Mouse (Mus musculus) heart, postnatal 14 days (tissue): Measurements from ENCODE around the gene Gcnt2. TPM values are rescaled to one million over a fixed set of nuclear protein-coding genes. Genes with fewer than 3 reads are reported as not detected.
"Not testable (repeated sequence)": the region's sequence is repeated elsewhere in the genome, so short reads cannot be mapped to it uniquely, and the experiment has no call there.

Experiments
- DNase-seq, 2 experiments: peaks; one replicate each; pipeline ENCODE4 v3.0.0; 2021 to 2022
- intact Hi-C: fragments of 180-260 bp; cut with DNase I; formaldehyde crosslinking; loops from one replicate; pipeline ENCODE4 v1.15.1; 2025
- total RNA-seq, 2 experiments: library from RNA; stranded (reverse); gene quantifications; 2 replicates each; pipeline ENCODE4 v1.2.3; 2021

Gcnt2 gene
- total RNA-seq, 2 experiments from 2014 or later: 12.1 to 14.1 TPM

GRCm38 (mm10) chr13:40928192-40928898 lies 68.8 kb downstream of the Gcnt2 start:
- intact Hi-C loops: no loop called here
- DNase-seq: no peak

GRCm38 (mm10) chr13:40931871-40932270 lies 72.3 kb downstream of the Gcnt2 start:
- DNase-seq: peak in 1 of 2 experiments; percentile 52

GRCm38 (mm10) chr13:40932573-40932972 lies 73.0 kb downstream of the Gcnt2 start:
- intact Hi-C loops: no loop called here
- no peak for DNase-seq

More at GRCm38 (mm10) chr13:40931871-40932270, 72.3 kb downstream of the Gcnt2 start:
- intact Hi-C loops: not testable (repeated sequence)

- no peak for DNase-seq
Observed at GRCm38 (mm10) chr13:40934341-40934740, 74.8 kb downstream of the Gcnt2 start.

GRCm38 (mm10) chr13:40937586-40937985 lies 78.0 kb downstream of the Gcnt2 start:
- intact Hi-C loops: no loop called here
- DNase-seq: no peak

More at GRCm38 (mm10) chr13:40934341-40934740, 74.8 kb downstream of the Gcnt2 start:
- intact Hi-C loops: no loop called here

- intact Hi-C loops: no loop called here
- DNase-seq: peak in 1 of 2 experiments; percentile 41
Observed at GRCm38 (mm10) chr13:40938485-40939357, 79.2 kb downstream of the Gcnt2 start.

- intact Hi-C loops: no loop called here
Observed at GRCm38 (mm10) chr13:40943066-40943465, 83.5 kb downstream of the Gcnt2 start.

GRCm38 (mm10) chr13:40943936-40944335 lies 84.4 kb downstream of the Gcnt2 start:
- intact Hi-C loops: no loop called here
- no peak for DNase-seq

More at GRCm38 (mm10) chr13:40943066-40943465, 83.5 kb downstream of the Gcnt2 start:
- DNase-seq: no peak

- intact Hi-C loops: no loop called here
- no peak for DNase-seq
Observed at GRCm38 (mm10) chr13:40944346-40944745, 84.8 kb downstream of the Gcnt2 start.

- DNase-seq: no peak
- intact Hi-C loops: no loop called here
Observed at GRCm38 (mm10) chr13:40946513-40946912, 87.0 kb downstream of the Gcnt2 start.

GRCm38 (mm10) chr13:40947538-40948205 lies 88.1 kb downstream of the Gcnt2 start:
- DNase-seq: peak in 1 of 2 experiments; percentile 25
- intact Hi-C loops: no loop called here

GRCm38 (mm10) chr13:40951386-40951976 lies 91.9 kb downstream of the Gcnt2 start:
- DNase-seq: no peak
- intact Hi-C loops: no loop called here

- DNase-seq: no peak
- intact Hi-C loops: no loop called here
Observed at GRCm38 (mm10) chr13:40953231-40953630, 93.7 kb downstream of the Gcnt2 start.

- intact Hi-C loops: no loop called here
Observed at GRCm38 (mm10) chr13:40955773-40956172, 96.2 kb downstream of the Gcnt2 start.

GRCm38 (mm10) chr13:40967609-40968008 lies 108.1 kb downstream of the Gcnt2 start:
- no peak for DNase-seq
- intact Hi-C loops: no loop called here

More at GRCm38 (mm10) chr13:40955773-40956172, 96.2 kb downstream of the Gcnt2 start:
- peak; percentile 19 to 46 for DNase-seq

GRCm38 (mm10) chr13:40968564-40968963 lies 109.0 kb downstream of the Gcnt2 start:
- intact Hi-C loops: no loop called here
- no peak for DNase-seq

GRCm38 (mm10) chr13:40969761-40970390 lies 110.3 kb downstream of the Gcnt2 start:
- intact Hi-C loops: no loop called here
- no peak for DNase-seq

GRCm38 (mm10) chr13:40971261-40971660 lies 111.7 kb downstream of the Gcnt2 start:
- intact Hi-C loops: no loop called here
- no peak for DNase-seq

- intact Hi-C loops: no loop called here
- no peak for DNase-seq
Observed at GRCm38 (mm10) chr13:40971831-40972230, 112.3 kb downstream of the Gcnt2 start.

- intact Hi-C loops: no loop called here
- no peak for DNase-seq
Observed at GRCm38 (mm10) chr13:40972976-40973375, 113.4 kb downstream of the Gcnt2 start.
